ENCODE assay signal across 16 mouse cellular contexts in genomic region chr1:38969116-38969515, GRCm38 (mm10).
DNase-seq lines count a peak whose midpoint lies in the region.
"Had no signal": no experiment of that assay in that cellular context is flagged by ENCODE, and none has a peak within 500 bp of the region (broad histone marks: within the 10 kb centered on the region; RNA-seq: fewer than 3 reads in every experiment).

No protein-coding gene starts in this region.

- DNase-seq in 416B (ENCODE audit: low read depth) (peak; percentile 28), ES-CJ7 (ENCODE audit: low read depth, low spot score) (peak; percentile 39), R1 (ENCODE audit: low read depth, low spot score) (peak; percentile 36)
- no peak for DNase-seq in yolk sac, embryonic 10.5 days (ENCODE audit: low spot score)
- DNase-seq in ovary, postnatal 14 days (ENCODE audit: low spot score) = no peak
- DNase-seq in kidney, adult 18-20 months = no peak
- DNase-seq: adrenal gland, adult 2 months; adrenal gland, postnatal 14 days; cerebellum, adult 11 months; cerebellum, adult 2 months; cerebellum, postnatal 10 days; cerebellum, postnatal 36 days; gastrocnemius, postnatal 36 days; heart, postnatal 36 days; kidney, adult 11 months; kidney, adult 9 months had no signal

Comparison
In these comparisons a context has a peak if more than half of its experiments do, and no peak if none do; other contexts are left out.
1. DNase-seq: peak in 416B (single experiment), ES-CJ7 (single experiment) and R1 (single experiment); none in yolk sac, embryonic 10.5 days (single experiment), ovary, postnatal 14 days (single experiment) and kidney, adult 18-20 months (single experiment).